Mouse (Mus musculus) left cerebral cortex, postnatal 14 days (tissue): Measurements from ENCODE around the gene C8a. TPM values are rescaled to one million over a fixed set of nuclear protein-coding genes. Genes with fewer than 3 reads are reported as not detected.

Experiments
- DNase-seq, 2 experiments: peaks; one replicate each; pipeline ENCODE4 v3.0.0; 2021 to 2022; ENCODE audit warnings: low spot score in 2 of 2, mixed read lengths in 1 of 2
- intact Hi-C: fragments of 180-260 bp; cut with DNase I; formaldehyde crosslinking; loops from one replicate; pipeline ENCODE4 v1.15.1; 2025
- long read RNA-seq, 2 experiments: library from polyadenylated mRNA; stranded (forward); transcript quantifications; one replicate each; pipeline ENCODE4 v2.0.0; 2021
- total RNA-seq, 2 experiments: library from RNA; stranded (reverse); gene quantifications; 2 replicates each; pipeline ENCODE4 v1.2.3; 2021

C8a gene
- total RNA-seq, result under 1 TPM in 1 of 2 experiments, not detected in 1; 0.49 TPM
- long read RNA-seq, experiment 1, result 0 reads
- long read RNA-seq, experiment 2, result 0 reads

- intact Hi-C loops, result no loop called here
- no peak for DNase-seq
Measured at GRCm38 (mm10) chr4:104876323-104876722, at the start of gene C8a. C8a (minus strand) TSS chr4:104876398.

GRCm38 (mm10) chr4:104925383-104925782, 49.2 kb upstream of the C8a start:
- no peak for DNase-seq
- intact Hi-C loops, result no loop called here

GRCm38 (mm10) chr4:104918017-104918416, 41.8 kb upstream of the C8a start:
- intact Hi-C loops, result no loop called here
- DNase-seq, result no peak

GRCm38 (mm10) chr4:104914711-104915247, 38.6 kb upstream of the C8a start:
- intact Hi-C loops, result loop anchor here (5.0 kb wide), 1 partner anchor 1313 kb away; no protein-coding TSS in a partner anchor
- DNase-seq, result no peak

GRCm38 (mm10) chr4:104913291-104914129, 37.3 kb upstream of the C8a start, which contains the start of gene Fyb2:
Fyb2 (plus strand) TSS chr4:104913456.
- DNase-seq, result no peak
- intact Hi-C loops, result loop anchor here (5.0 kb wide), 1 partner anchor 1314 kb away; no protein-coding TSS in a partner anchor

GRCm38 (mm10) chr4:104911685-104912084, 35.5 kb upstream of the C8a start:
- intact Hi-C loops, result loop anchor here (5.0 kb wide), 1 partner anchor 1316 kb away; no protein-coding TSS in a partner anchor
- DNase-seq, result peak; percentile 40 to 71

- intact Hi-C loops, result no loop called here
- DNase-seq, result no peak
Measured at GRCm38 (mm10) chr4:104905049-104905448, 28.9 kb upstream of the C8a start.

- no peak for DNase-seq
- intact Hi-C loops, result no loop called here
Measured at GRCm38 (mm10) chr4:104902836-104903235, 26.6 kb upstream of the C8a start.

GRCm38 (mm10) chr4:104894004-104894734, 18.0 kb upstream of the C8a start:
- intact Hi-C loops, result loop anchor here (2.0 to 10.0 kb wide), 4 partner anchors 159 to 525 kb away; no protein-coding TSS in a partner anchor
- peak; percentile 77 to 83 for DNase-seq

- intact Hi-C loops, result loop anchor here (10.0 kb wide), 3 partner anchors 159 to 389 kb away; no protein-coding TSS in a partner anchor
- peak in 1 of 2 experiments; percentile 30 for DNase-seq
Measured at GRCm38 (mm10) chr4:104893588-104893987, 17.4 kb upstream of the C8a start.

GRCm38 (mm10) chr4:104891708-104892107, 15.5 kb upstream of the C8a start:
- intact Hi-C loops, result loop anchor here (10.0 kb wide), 3 partner anchors 157 to 387 kb away; no protein-coding TSS in a partner anchor
- no peak for DNase-seq

GRCm38 (mm10) chr4:104888499-104889262, 12.5 kb upstream of the C8a start:
- DNase-seq, result no peak
- intact Hi-C loops, result no loop called here

GRCm38 (mm10) chr4:104887486-104887885, 11.3 kb upstream of the C8a start:
- intact Hi-C loops, result no loop called here
- DNase-seq, result no peak

- no peak for DNase-seq
- intact Hi-C loops, result no loop called here
Measured at GRCm38 (mm10) chr4:104875832-104876231, 366 bp downstream of the C8a start.

GRCm38 (mm10) chr4:104870196-104870595, 6.0 kb downstream of the C8a start:
- DNase-seq, result no peak
- intact Hi-C loops, result no loop called here

- intact Hi-C loops, result no loop called here
- no peak for DNase-seq
Measured at GRCm38 (mm10) chr4:104869581-104869980, 6.6 kb downstream of the C8a start.

- DNase-seq, result no peak
- intact Hi-C loops, result no loop called here
Measured at GRCm38 (mm10) chr4:104864397-104864796, 11.8 kb downstream of the C8a start.

- DNase-seq, result no peak
- intact Hi-C loops, result no loop called here
Measured at GRCm38 (mm10) chr4:104861241-104861640, 15.0 kb downstream of the C8a start.

- DNase-seq, result no peak
- intact Hi-C loops, result no loop called here
Measured at GRCm38 (mm10) chr4:104857823-104858222, 18.4 kb downstream of the C8a start.
